Mouse (Mus musculus): ENCODE measurements at regions not wholly inside any gene's neighbourhood (a gene's known extent, or its start where the extent isn't known, plus 50 kb on each side); places are given as distances from the start of the nearest gene placed in this dataset.

- no peak for TF ChIP-seq CTCF (IDR thresholded peaks at IDR 0.05; ENCODE audit: low read depth)
- Histone ChIP-seq H3K27me3 (replicated peaks; ENCODE audit: control insufficient read depth, insufficient read depth, low read length) (no peaks in the 10 kb centered on the region), H3K9ac (ENCODE audit: low read depth, low read length) (no peak overlapping the region), H3K36me3 (ENCODE audit: control insufficient read depth, insufficient read depth) (no peaks in the 10 kb centered on the region), H3K4me2 (replicated peaks; ENCODE audit: low read depth) (no peak overlapping the region), H3K9me3 (ENCODE audit: control insufficient read depth) (no peaks in the 10 kb centered on the region), H3K27ac (ENCODE audit: low read depth, low read length) (no peak overlapping the region), H3K4me1 (replicated peaks; ENCODE audit: control insufficient read depth, insufficient read depth, low read length) (no peaks in the 10 kb centered on the region), H3K4me3 (ENCODE audit: low read depth, low read length) (no peak overlapping the region)
- WGBS = 85% methylated on average over 7 of the region's 7 CpGs
- ATAC-seq = no peak
These were observed 66.9 kb upstream of the Pdha2 start for GRCm38 (mm10) chr3:141279041-141279554.

DNA sequence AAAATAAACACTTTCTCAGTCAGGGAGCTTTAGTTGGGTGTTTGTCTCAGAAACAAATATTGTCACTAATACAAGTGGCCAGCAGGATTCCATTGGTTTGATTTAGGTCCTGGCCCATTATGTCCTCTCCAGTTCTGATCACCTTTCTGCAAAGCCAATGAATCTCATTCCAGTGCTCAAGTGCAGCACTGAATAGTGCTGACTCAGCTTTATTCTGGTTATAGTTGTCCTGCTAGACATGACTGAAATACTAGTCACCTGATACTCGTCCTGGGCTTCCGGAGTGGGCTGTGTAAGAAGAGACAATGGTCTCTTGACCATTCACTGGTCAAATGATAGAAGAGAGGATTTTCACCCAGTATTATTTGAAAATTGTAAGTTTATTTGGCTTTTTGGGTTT is 81.6 kb upstream of the Pdha2 start:
- ATAC-seq = no peak

GRCm38 (mm10) chr3:141296897-141297296 is 84.7 kb upstream of the Pdha2 start:
- no peak overlapping the region for H3K4me3 ChIP-seq (ENCODE audit: low read depth, low read length)
- no peaks in the 10 kb centered on the region for H3K36me3 ChIP-seq (ENCODE audit: control insufficient read depth, insufficient read depth)
- H3K4me2 ChIP-seq (replicated peaks; ENCODE audit: low read depth) = no peak overlapping the region
- no peaks in the 10 kb centered on the region for H3K4me1 ChIP-seq (replicated peaks; ENCODE audit: control insufficient read depth, insufficient read depth, low read length)
- H3K9me3 ChIP-seq (ENCODE audit: control insufficient read depth) = no peaks in the 10 kb centered on the region
- H3K9ac ChIP-seq (ENCODE audit: low read depth, low read length) = no peak overlapping the region
- H3K27ac ChIP-seq (ENCODE audit: low read depth, low read length) = no peak overlapping the region
- ATAC-seq = no peak
- H3K27me3 ChIP-seq (replicated peaks; ENCODE audit: control insufficient read depth, insufficient read depth, low read length) = no peaks in the 10 kb centered on the region
- no peak for TF ChIP-seq CTCF (IDR thresholded peaks at IDR 0.05; ENCODE audit: low read depth)

More for the DNA sequence above, 81.6 kb upstream of the Pdha2 start:
- no peaks in the 10 kb centered on the region for H3K9me3 ChIP-seq (ENCODE audit: control insufficient read depth)
- H3K27ac ChIP-seq (ENCODE audit: low read depth, low read length) = no peak overlapping the region
- H3K36me3 ChIP-seq (ENCODE audit: control insufficient read depth, insufficient read depth) = no peaks in the 10 kb centered on the region
- 81% methylated on average over 2 of the region's 2 CpGs for WGBS
- H3K27me3 ChIP-seq (replicated peaks; ENCODE audit: control insufficient read depth, insufficient read depth, low read length) = no peaks in the 10 kb centered on the region
- TF ChIP-seq CTCF (IDR thresholded peaks at IDR 0.05; ENCODE audit: low read depth) = no peak
- H3K9ac ChIP-seq (ENCODE audit: low read depth, low read length) = no peak overlapping the region
- no peak overlapping the region for H3K4me3 ChIP-seq (ENCODE audit: low read depth, low read length)
- no peak overlapping the region for H3K4me2 ChIP-seq (replicated peaks; ENCODE audit: low read depth)
- no peaks in the 10 kb centered on the region for H3K4me1 ChIP-seq (replicated peaks; ENCODE audit: control insufficient read depth, insufficient read depth, low read length)

DNA sequence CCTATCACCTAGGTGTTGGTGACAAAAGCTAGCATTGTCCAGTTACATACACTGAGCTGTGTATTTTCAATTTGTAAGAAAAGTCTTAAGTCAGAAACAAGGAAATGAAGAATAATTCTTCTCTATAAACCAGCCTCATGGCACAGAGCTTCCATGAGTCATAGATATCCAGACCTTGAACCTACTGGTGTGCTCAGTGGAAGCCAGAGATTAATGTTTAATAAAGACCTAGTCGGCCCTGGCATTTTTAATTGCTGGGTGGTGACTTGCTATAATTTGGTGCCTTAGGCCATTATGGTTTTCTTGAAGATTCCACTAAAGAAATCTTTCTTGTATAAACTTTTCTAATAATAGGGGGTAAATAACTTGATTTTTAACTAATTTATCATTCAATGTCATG is 87.6 kb upstream of the Pdha2 start:
- Histone ChIP-seq H3K9ac (ENCODE audit: low read depth, low read length) (no peak overlapping the region), H3K4me2 (replicated peaks; ENCODE audit: low read depth) (no peak overlapping the region), H3K4me1 (replicated peaks; ENCODE audit: control insufficient read depth, insufficient read depth, low read length) (no peaks in the 10 kb centered on the region), H3K36me3 (ENCODE audit: control insufficient read depth, insufficient read depth) (no peaks in the 10 kb centered on the region), H3K4me3 (ENCODE audit: low read depth, low read length) (no peak overlapping the region), H3K27ac (ENCODE audit: low read depth, low read length) (peak overlapping the region; percentile 50; the same call in 1 of the 2 replicates), H3K27me3 (replicated peaks; ENCODE audit: control insufficient read depth, insufficient read depth, low read length) (no peaks in the 10 kb centered on the region), H3K9me3 (ENCODE audit: control insufficient read depth) (no peaks in the 10 kb centered on the region)
- WGBS = 22% methylated on average over 1 of the region's 1 CpGs
- TF ChIP-seq CTCF (IDR thresholded peaks at IDR 0.05; ENCODE audit: low read depth) = no peak
- ATAC-seq = peak; percentile 99

DNA sequence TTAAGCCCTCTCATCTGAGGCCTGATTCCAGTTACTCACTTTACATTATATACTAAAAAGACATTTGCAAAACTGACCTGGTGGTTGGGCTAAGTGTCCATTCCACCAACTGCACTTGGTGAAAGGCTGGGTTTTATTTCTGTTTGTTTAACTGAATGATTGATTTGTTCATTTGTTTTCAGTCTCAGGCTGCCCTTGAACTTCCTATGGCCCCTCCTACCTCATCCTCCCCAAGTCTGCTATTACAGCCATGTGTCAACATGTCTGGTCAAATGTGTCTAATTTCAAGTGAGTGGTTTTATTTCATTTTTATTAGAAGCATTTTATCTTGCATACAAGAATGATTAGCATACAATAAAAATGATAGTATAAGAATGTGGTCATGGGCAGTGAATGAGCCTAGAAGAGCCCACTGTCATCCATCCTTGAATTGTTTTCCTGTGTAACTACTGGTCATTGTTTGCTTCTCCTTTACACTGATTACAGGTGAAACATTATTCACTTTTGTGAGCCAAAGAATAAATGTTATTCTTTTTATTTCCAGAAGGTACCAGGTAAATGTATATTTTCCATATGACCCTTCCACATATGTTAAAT is 121.5 kb upstream of the Pdha2 start:
- H3K9me3 ChIP-seq (ENCODE audit: control insufficient read depth) = no peaks in the 10 kb centered on the region

DNA sequence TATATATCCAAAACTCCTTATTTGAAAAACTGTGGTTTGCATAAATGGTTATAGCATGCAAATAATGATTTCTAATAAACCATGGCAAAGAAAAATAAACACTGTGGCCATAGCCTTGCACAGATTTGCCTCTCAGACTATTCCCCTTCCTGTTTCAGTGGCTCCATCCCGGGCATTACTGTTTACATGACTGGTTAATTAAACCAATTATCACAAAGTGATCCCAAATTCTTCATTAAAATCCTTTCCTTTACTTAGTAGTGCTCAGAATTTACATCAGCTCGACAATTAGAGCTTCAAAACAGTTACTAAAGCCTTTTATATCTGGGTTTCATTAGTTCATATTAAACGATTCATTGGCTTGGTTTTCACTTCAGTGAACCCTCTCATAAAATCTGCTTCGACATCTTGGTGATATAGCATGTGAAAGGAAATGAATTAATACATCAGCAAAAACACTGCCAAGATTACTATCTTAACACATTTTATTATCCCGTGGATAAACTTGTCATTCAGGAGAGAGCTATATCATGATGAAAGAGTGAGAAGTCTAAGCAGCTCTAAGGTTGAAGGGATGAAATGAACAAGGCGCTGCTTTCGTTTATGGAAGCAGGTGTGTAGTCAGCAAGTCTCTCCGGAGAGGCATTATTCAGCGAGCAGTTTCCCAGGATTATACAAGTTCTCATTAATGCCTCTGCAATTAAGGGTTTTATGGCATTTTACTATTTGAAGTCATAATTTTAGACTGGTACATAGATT is 126.2 kb upstream of the Pdha2 start:
- H3K4me2 ChIP-seq (replicated peaks; ENCODE audit: low read depth) = no peak overlapping the region
- H3K4me1 ChIP-seq (replicated peaks; ENCODE audit: control insufficient read depth, insufficient read depth, low read length) = no peaks in the 10 kb centered on the region
- H3K36me3 ChIP-seq (ENCODE audit: control insufficient read depth, insufficient read depth) = no peaks in the 10 kb centered on the region
- no peak for ATAC-seq
- no peak for TF ChIP-seq CTCF (IDR thresholded peaks at IDR 0.05; ENCODE audit: low read depth)
- WGBS = 63% methylated on average over 9 of the region's 9 CpGs
- no peak overlapping the region for H3K27ac ChIP-seq (ENCODE audit: low read depth, low read length)
- no peak overlapping the region for H3K9ac ChIP-seq (ENCODE audit: low read depth, low read length)
- no peak overlapping the region for H3K4me3 ChIP-seq (ENCODE audit: low read depth, low read length)
- no peaks in the 10 kb centered on the region for H3K27me3 ChIP-seq (replicated peaks; ENCODE audit: control insufficient read depth, insufficient read depth, low read length)
- no peaks in the 10 kb centered on the region for H3K9me3 ChIP-seq (ENCODE audit: control insufficient read depth)

More for the DNA sequence above, 121.5 kb upstream of the Pdha2 start:
- no peak overlapping the region for H3K9ac ChIP-seq (ENCODE audit: low read depth, low read length)
- no peaks in the 10 kb centered on the region for H3K36me3 ChIP-seq (ENCODE audit: control insufficient read depth, insufficient read depth)
- no peak overlapping the region for H3K4me3 ChIP-seq (ENCODE audit: low read depth, low read length)
- no peaks in the 10 kb centered on the region for H3K4me1 ChIP-seq (replicated peaks; ENCODE audit: control insufficient read depth, insufficient read depth, low read length)
- no peak overlapping the region for H3K4me2 ChIP-seq (replicated peaks; ENCODE audit: low read depth)
- ATAC-seq = no peak
- no peaks in the 10 kb centered on the region for H3K27me3 ChIP-seq (replicated peaks; ENCODE audit: control insufficient read depth, insufficient read depth, low read length)
- no peak overlapping the region for H3K27ac ChIP-seq (ENCODE audit: low read depth, low read length)
- no peak for TF ChIP-seq CTCF (IDR thresholded peaks at IDR 0.05; ENCODE audit: low read depth)

Data from intestine, postnatal 0 days (tissue).